Mouse (Mus musculus): ENCODE data around the gene Sphk2.

- TF ChIP-seq CTCF (IDR thresholded peaks at IDR 0.05; ENCODE audit: borderline replicate concordance, insufficient read depth, low read depth, low read length) (no peak), POLR2A (IDR thresholded peaks at IDR 0.05; ENCODE audit: borderline replicate concordance, insufficient read depth, low read length) (no peak)
Observed at GRCm38 (mm10) chr7:45721642-45722347, 4.0 kb upstream of the Sphk2 start.
